Mouse (Mus musculus): ENCODE measurements at regions not wholly inside any gene's neighbourhood (a gene's known extent, or its start where the extent isn't known, plus 50 kb on each side); places are given as distances from the start of the nearest gene placed in this dataset.

DNA sequence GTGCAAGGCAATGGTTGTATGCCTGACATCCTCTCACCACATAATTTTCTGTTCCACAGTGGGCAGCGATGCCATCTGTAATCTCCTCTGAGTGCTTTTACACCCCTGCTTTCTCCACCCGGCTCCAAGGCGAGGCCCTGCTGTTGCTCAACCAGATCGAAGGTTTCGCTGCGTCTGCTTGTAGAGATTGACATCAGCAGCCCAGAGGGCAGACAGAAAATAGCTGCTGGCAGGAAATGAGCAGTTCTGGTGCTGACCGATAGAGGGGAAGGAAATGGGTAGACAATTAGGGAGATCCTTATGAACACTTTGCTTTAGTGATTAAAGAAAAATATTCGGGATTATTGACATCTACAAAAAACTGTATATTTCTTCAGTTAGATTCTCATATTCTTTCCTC is 155.3 kb upstream of the Prickle1 start:
- no peak for ATAC-seq
- H3K27ac ChIP-seq (ENCODE audit: low read depth, low read length): no peak overlapping the region
- no peak for DNase-seq
- no peaks in the 10 kb centered on the region for H3K36me3 ChIP-seq (ENCODE audit: insufficient read depth)
- no peak overlapping the region for H3K4me3 ChIP-seq (ENCODE audit: low read depth, low read length)
- H3K27me3 ChIP-seq (ENCODE audit: insufficient read depth, low read length): no peaks in the 10 kb centered on the region
- no peak overlapping the region for H3K9ac ChIP-seq
- H3K4me2 ChIP-seq (ENCODE audit: low read depth): no peak overlapping the region
- no peaks in the 10 kb centered on the region; the same call in 1 of the 2 replicates for H3K9me3 ChIP-seq (ENCODE audit: low read length)
- TF ChIP-seq CTCF (IDR thresholded peaks at IDR 0.05; ENCODE audit: low read depth): peak; percentile 12; the same call in 1 of the 2 replicates
- H3K4me1 ChIP-seq (ENCODE audit: insufficient read depth): no peaks in the 10 kb centered on the region
- WGBS: 58% methylated on average over 8 of the region's 8 CpGs

DNA sequence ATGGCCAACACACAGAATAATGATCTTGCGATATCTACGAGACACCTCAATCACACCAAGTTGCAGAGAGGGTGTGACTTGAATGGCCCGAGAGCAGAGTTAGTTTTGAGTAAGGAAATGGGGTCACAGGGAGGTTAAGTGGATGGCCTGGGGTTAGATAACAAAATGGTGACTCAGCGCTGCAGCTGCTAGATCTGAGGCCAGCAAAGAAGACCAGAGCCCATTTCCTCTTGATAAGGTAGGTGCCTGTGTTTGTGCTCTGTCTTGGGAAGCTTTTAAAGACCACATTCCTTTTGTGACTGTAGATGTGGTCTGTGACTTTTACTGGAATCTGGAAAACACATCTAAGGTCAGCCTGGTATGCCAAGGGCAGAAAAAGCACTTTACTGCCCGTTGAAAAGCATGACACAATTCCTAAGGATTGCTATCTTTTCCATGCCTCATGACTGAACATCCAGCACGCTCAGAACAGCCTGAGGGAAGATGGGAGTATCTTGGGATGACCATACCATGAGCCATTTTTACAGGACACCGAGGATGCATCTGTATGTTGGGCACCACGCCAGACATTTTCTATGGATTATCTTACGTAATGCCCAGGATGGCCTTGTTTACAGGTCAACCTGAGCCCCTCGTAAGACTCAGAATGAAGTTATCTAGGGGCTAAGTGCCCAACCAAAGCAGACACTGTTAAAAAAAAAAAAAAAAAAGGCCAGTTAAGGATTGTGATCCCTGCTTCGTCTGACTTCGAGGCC is 148.7 kb upstream of the Prickle1 start:
- Histone ChIP-seq H3K27ac (ENCODE audit: low read depth, low read length) (no peak overlapping the region), H3K4me1 (ENCODE audit: insufficient read depth) (no peaks in the 10 kb centered on the region), H3K9me3 (ENCODE audit: low read length) (no peaks in the 10 kb centered on the region; the same call in 1 of the 2 replicates), H3K27me3 (ENCODE audit: insufficient read depth, low read length) (no peaks in the 10 kb centered on the region), H3K36me3 (ENCODE audit: insufficient read depth) (no peaks in the 10 kb centered on the region), H3K9ac (no peak overlapping the region), H3K4me2 (ENCODE audit: low read depth) (no peak overlapping the region), H3K4me3 (ENCODE audit: low read depth, low read length) (no peak overlapping the region)
- 83% methylated on average over 12 of the region's 12 CpGs for WGBS
- no peak for TF ChIP-seq CTCF (IDR thresholded peaks at IDR 0.05; ENCODE audit: low read depth)
- DNase-seq (no peak), ATAC-seq (no peak)

DNA sequence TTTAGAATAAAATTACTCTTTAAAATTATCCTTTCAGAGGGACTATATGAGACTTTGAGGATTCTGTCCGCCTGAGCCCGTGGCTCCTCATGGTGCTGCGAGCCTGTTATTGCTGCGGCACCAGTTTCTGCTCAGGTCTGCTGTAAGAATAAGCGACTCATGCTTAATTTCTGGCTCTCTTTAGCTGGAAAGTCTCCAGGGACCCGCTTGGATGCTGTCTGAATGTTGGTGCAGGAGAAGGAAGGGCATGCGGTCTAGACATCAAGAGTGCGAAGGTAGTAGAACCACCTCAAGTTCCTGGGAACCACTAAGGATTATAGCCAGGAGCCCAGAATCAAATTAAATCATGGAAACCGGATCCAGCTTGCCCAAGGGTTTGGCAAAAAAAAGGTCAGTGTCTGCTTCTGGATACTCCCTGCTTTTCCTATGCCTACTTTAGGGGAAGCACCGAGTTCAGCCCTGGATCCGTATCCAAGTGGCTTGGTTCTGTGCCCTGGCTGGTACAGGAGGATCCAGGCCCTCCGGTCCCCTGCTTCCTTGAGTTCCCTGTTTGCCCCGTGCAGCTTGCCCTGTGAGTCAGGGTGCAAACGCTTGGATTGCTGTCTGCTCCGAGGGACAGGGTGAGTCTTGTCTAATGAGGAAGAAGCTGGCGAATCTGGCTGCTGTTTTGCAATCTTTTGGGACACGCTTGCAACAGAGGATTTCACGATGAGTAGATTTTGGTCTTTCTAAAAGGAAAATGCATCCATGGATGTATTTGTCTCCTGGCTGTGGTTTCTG is 138.2 kb upstream of the Prickle1 start:
- WGBS: 86% methylated on average over 18 of the region's 18 CpGs
- no peaks in the 10 kb centered on the region; the same call in 1 of the 2 replicates for H3K4me1 ChIP-seq (ENCODE audit: insufficient read depth)
- H3K9me3 ChIP-seq (ENCODE audit: low read length): no peaks in the 10 kb centered on the region
- TF ChIP-seq CTCF (IDR thresholded peaks at IDR 0.05; ENCODE audit: low read depth): no peak
- H3K36me3 ChIP-seq (ENCODE audit: insufficient read depth): no peaks in the 10 kb centered on the region
- no peak overlapping the region for H3K27ac ChIP-seq (ENCODE audit: low read depth, low read length)
- H3K4me3 ChIP-seq (ENCODE audit: low read depth, low read length): no peak overlapping the region
- H3K9ac ChIP-seq: no peak overlapping the region
- DNase-seq (no peak), ATAC-seq (no peak)
- no peak overlapping the region for H3K4me2 ChIP-seq (ENCODE audit: low read depth)
- no peaks in the 10 kb centered on the region for H3K27me3 ChIP-seq (ENCODE audit: insufficient read depth, low read length)

DNA sequence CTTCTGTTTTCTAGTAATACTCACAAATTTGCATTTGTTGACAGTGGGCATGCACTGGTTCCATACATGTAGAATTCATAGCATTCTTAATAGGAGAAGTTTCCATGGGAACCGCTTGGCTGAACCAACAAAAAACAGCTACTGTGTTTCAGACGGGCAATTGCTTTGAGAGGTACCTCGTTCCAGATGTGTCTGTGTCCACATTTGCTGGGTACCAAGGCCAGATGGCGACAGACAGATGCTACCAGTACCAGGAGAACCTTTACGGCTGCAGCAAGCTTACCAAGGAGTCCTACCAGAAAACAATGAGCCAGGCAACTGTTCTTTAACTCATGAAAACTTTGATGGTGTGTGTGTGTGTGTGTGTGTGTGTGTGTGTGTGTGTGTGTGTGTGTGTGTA is 137.1 kb upstream of the Prickle1 start:
- Histone ChIP-seq H3K9me3 (ENCODE audit: low read length) (no peaks in the 10 kb centered on the region), H3K4me2 (ENCODE audit: low read depth) (no peak overlapping the region), H3K9ac (no peak overlapping the region), H3K36me3 (ENCODE audit: insufficient read depth) (no peaks in the 10 kb centered on the region), H3K4me3 (ENCODE audit: low read depth, low read length) (no peak overlapping the region), H3K27me3 (ENCODE audit: insufficient read depth, low read length) (no peaks in the 10 kb centered on the region), H3K4me1 (ENCODE audit: insufficient read depth) (no peaks in the 10 kb centered on the region; the same call in 1 of the 2 replicates), H3K27ac (ENCODE audit: low read depth, low read length) (no peak overlapping the region)
- no peak for DNase-seq
- 53% methylated on average over 5 of the region's 5 CpGs for WGBS
- TF ChIP-seq CTCF (IDR thresholded peaks at IDR 0.05; ENCODE audit: low read depth): no peak
- no peak for ATAC-seq

DNA sequence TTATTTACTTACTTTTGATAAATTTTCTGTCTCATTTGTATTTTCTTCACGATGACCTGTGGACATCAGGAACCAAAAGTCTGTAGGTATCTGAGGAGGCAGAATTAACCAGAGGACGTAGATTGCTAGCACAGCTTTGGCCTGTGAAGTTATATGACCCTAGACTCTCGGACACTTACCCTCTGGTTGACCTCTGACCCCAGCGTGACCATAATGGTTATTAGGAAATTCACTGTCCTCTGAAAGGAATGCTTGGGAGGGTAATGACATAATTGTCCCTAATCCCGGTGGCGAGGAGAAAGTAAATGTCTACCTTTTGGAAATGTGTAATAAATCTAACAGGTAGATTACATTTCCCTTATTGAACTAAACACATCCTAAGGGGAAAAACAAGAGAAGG is 135.5 kb upstream of the Prickle1 start:
- no peak overlapping the region for H3K27ac ChIP-seq (ENCODE audit: low read depth, low read length)
- TF ChIP-seq CTCF (IDR thresholded peaks at IDR 0.05; ENCODE audit: low read depth): no peak
- WGBS: 89% methylated on average over 6 of the region's 6 CpGs
- no peaks in the 10 kb centered on the region; the same call in 1 of the 2 replicates for H3K4me1 ChIP-seq (ENCODE audit: insufficient read depth)
- no peaks in the 10 kb centered on the region for H3K36me3 ChIP-seq (ENCODE audit: insufficient read depth)
- no peak overlapping the region for H3K9ac ChIP-seq
- no peak overlapping the region for H3K4me2 ChIP-seq (ENCODE audit: low read depth)
- H3K27me3 ChIP-seq (ENCODE audit: insufficient read depth, low read length): no peaks in the 10 kb centered on the region
- no peak overlapping the region for H3K4me3 ChIP-seq (ENCODE audit: low read depth, low read length)
- H3K9me3 ChIP-seq (ENCODE audit: low read length): no peaks in the 10 kb centered on the region
- no peak for DNase-seq
- ATAC-seq: no peak

DNA sequence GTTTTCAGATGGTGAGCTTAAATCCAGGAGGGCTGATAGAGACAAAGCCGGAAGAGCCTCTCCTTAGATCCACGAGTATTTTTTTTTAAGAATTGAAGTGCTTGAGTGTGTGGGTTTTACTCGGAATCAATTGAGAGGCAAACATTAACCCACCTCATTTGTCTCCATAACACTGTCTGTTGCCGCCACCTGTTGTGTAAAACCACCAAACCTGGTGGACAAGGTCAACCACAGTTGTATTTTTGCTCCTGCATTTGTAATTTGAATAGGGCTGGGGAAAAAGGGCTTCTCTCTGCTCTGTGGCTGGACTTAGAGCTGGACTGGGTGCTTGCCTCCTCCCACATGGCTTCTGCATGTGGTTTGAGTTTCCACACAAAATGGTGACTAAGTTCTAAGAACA is 119.8 kb upstream of the Prickle1 start:
- Histone ChIP-seq H3K4me1 (ENCODE audit: insufficient read depth) (no peaks in the 10 kb centered on the region), H3K36me3 (ENCODE audit: insufficient read depth) (no peaks in the 10 kb centered on the region), H3K27ac (ENCODE audit: low read depth, low read length) (no peak overlapping the region), H3K4me2 (ENCODE audit: low read depth) (no peak overlapping the region), H3K27me3 (ENCODE audit: insufficient read depth, low read length) (no peaks in the 10 kb centered on the region), H3K9me3 (ENCODE audit: low read length) (no peaks in the 10 kb centered on the region), H3K9ac (no peak overlapping the region), H3K4me3 (ENCODE audit: low read depth, low read length) (no peak overlapping the region)
- DNase-seq: no peak
- WGBS: 71% methylated on average over 4 of the region's 4 CpGs
- TF ChIP-seq CTCF (IDR thresholded peaks at IDR 0.05; ENCODE audit: low read depth): no peak
- ATAC-seq: no peak

DNA sequence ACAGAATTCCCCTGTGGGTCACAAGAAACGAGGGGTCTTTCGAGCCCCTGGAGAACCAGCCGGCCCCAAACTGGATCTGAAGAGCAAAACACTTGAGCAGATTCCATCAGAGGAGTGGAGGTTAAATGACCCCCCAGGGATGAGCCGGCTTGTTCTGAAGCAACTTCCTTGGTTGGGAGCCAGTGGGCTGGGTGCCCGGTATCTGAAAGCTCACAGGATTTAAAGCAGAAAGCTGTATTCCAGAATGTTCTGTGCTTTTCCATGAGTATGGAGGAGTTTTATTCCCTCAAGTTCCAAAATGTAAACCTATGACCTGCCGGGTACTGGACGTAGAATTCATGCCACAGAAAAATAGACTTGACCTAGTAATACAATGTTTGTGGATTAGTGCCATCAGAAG is 117.7 kb upstream of the Prickle1 start:
- TF ChIP-seq CTCF (IDR thresholded peaks at IDR 0.05; ENCODE audit: low read depth): no peak
- Histone ChIP-seq H3K9ac (no peak overlapping the region), H3K27me3 (ENCODE audit: insufficient read depth, low read length) (no peaks in the 10 kb centered on the region), H3K4me1 (ENCODE audit: insufficient read depth) (no peaks in the 10 kb centered on the region), H3K4me2 (ENCODE audit: low read depth) (no peak overlapping the region), H3K27ac (ENCODE audit: low read depth, low read length) (no peak overlapping the region), H3K4me3 (ENCODE audit: low read depth, low read length) (no peak overlapping the region), H3K36me3 (ENCODE audit: insufficient read depth) (no peaks in the 10 kb centered on the region), H3K9me3 (ENCODE audit: low read length) (no peaks in the 10 kb centered on the region)
- ATAC-seq (no peak), DNase-seq (no peak)
- WGBS: 67% methylated on average over 7 of the region's 7 CpGs

Data from forebrain, postnatal 0 days (tissue).